Mouse (Mus musculus): Measurements from ENCODE around the gene Rexo4.

DNA sequence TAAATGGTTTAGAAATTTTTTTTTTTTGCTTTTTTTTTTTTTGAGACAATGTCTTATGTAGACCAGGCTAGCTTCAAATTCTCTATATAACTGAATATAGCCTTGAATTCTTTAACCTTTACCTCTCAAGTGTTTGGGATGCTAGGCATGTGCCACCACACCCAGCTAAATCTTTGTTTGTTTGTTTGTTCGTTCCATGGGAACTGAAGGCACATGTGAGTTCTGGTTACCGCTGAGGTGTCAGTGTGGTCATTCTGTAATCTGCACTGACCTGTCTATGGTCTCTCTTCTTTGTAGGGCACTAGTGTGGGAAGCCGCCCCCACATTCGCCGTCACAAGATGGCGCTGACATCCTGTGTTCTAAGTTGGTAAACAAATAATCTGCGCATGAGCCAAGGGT is 33.8 kb upstream of the Rexo4 start:
- TF ChIP-seq CTCF (IDR thresholded peaks at IDR 0.05; ENCODE audit: extremely low read depth, insufficient read depth, insufficient read length, insufficient replicate concordance) (no peak), POLR2A (IDR thresholded peaks at IDR 0.05; ENCODE audit: low read depth, low read length) (no peak)

All from spleen, adult 2 months (tissue).